Mouse (Mus musculus): ENCODE data around the gene Hddc3. TPM values are rescaled to one million over a fixed set of nuclear protein-coding genes. Genes with fewer than 3 reads are reported as not detected.

Hddc3 gene
- polyA plus RNA-seq, 1 experiment, result 23.7 TPM

GRCm38 (mm10) chr7:80346173-80346572, 3.3 kb downstream of the Hddc3 start:
- Histone ChIP-seq H3K36me3 (ENCODE audit: control insufficient read depth, insufficient read depth, low read length) (no peaks in the 10 kb centered on the region; the same call in 1 of the 2 replicates), H3K27ac (ENCODE audit: control insufficient read depth, insufficient read depth, low read depth, low read length) (no peak overlapping the region), H3K4me1 (ENCODE audit: control insufficient read depth, insufficient read depth, low read length) (peaks cover 11% of the 10 kb centered on the region), H3K27me3 (ENCODE audit: control insufficient read depth, insufficient read depth, low read length) (no peaks in the 10 kb centered on the region), H3K4me3 (ENCODE audit: control insufficient read depth, low read depth, low read length) (no peak overlapping the region)
- TF ChIP-seq CTCF (IDR thresholded peaks at IDR 0.05; ENCODE audit: control insufficient read depth, insufficient read depth, insufficient replicate concordance, low read depth, low read length) (no peak), POLR2A (IDR thresholded peaks at IDR 0.05; ENCODE audit: control insufficient read depth, low read depth, low read length) (no peak)

GRCm38 (mm10) chr7:80346830-80347229, 3.9 kb downstream of the Hddc3 start:
- peaks cover 2% of the 10 kb centered on the region; the same call in 1 of the 2 replicates for H3K36me3 ChIP-seq (ENCODE audit: control insufficient read depth, insufficient read depth, low read length)
- H3K4me1 ChIP-seq (ENCODE audit: control insufficient read depth, insufficient read depth, low read length), result peaks cover 11% of the 10 kb centered on the region
- H3K27me3 ChIP-seq (ENCODE audit: control insufficient read depth, insufficient read depth, low read length), result no peaks in the 10 kb centered on the region
- H3K4me3 ChIP-seq (ENCODE audit: control insufficient read depth, low read depth, low read length), result no peak overlapping the region
- TF ChIP-seq CTCF (IDR thresholded peaks at IDR 0.05; ENCODE audit: control insufficient read depth, insufficient read depth, insufficient replicate concordance, low read depth, low read length), result no peak
- no peak for TF ChIP-seq POLR2A (IDR thresholded peaks at IDR 0.05; ENCODE audit: control insufficient read depth, low read depth, low read length)
- no peak overlapping the region for H3K27ac ChIP-seq (ENCODE audit: control insufficient read depth, insufficient read depth, low read depth, low read length)

GRCm38 (mm10) chr7:80347670-80348586, 5.0 kb downstream of the Hddc3 start:
- no peak overlapping the region for H3K27ac ChIP-seq (ENCODE audit: control insufficient read depth, insufficient read depth, low read depth, low read length)
- peaks cover 2% of the 10 kb centered on the region; the same call in 1 of the 2 replicates for H3K36me3 ChIP-seq (ENCODE audit: control insufficient read depth, insufficient read depth, low read length)
- no peaks in the 10 kb centered on the region for H3K27me3 ChIP-seq (ENCODE audit: control insufficient read depth, insufficient read depth, low read length)
- TF ChIP-seq POLR2A (IDR thresholded peaks at IDR 0.05; ENCODE audit: control insufficient read depth, low read depth, low read length) (no peak), CTCF (IDR thresholded peaks at IDR 0.05; ENCODE audit: control insufficient read depth, insufficient read depth, insufficient replicate concordance, low read depth, low read length) (no peak)
- H3K4me1 ChIP-seq (ENCODE audit: control insufficient read depth, insufficient read depth, low read length), result peaks cover 7% of the 10 kb centered on the region
- no peak overlapping the region for H3K4me3 ChIP-seq (ENCODE audit: control insufficient read depth, low read depth, low read length)

GRCm38 (mm10) chr7:80350808-80351207, 7.9 kb downstream of the Hddc3 start:
- H3K27ac ChIP-seq (ENCODE audit: control insufficient read depth, insufficient read depth, low read depth, low read length), result peak overlapping the region; percentile 18; the same call in 1 of the 2 replicates
- H3K4me1 ChIP-seq (ENCODE audit: control insufficient read depth, insufficient read depth, low read length), result no peaks in the 10 kb centered on the region
- no peaks in the 10 kb centered on the region for H3K27me3 ChIP-seq (ENCODE audit: control insufficient read depth, insufficient read depth, low read length)
- no peak overlapping the region for H3K4me3 ChIP-seq (ENCODE audit: control insufficient read depth, low read depth, low read length)
- peaks cover 2% of the 10 kb centered on the region; the same call in 1 of the 2 replicates for H3K36me3 ChIP-seq (ENCODE audit: control insufficient read depth, insufficient read depth, low read length)
- TF ChIP-seq POLR2A (IDR thresholded peaks at IDR 0.05; ENCODE audit: control insufficient read depth, low read depth, low read length) (no peak), CTCF (IDR thresholded peaks at IDR 0.05; ENCODE audit: control insufficient read depth, insufficient read depth, insufficient replicate concordance, low read depth, low read length) (no peak)

GRCm38 (mm10) chr7:80352920-80353319, 10.0 kb downstream of the Hddc3 start:
- TF ChIP-seq POLR2A (IDR thresholded peaks at IDR 0.05; ENCODE audit: control insufficient read depth, low read depth, low read length) (no peak), CTCF (IDR thresholded peaks at IDR 0.05; ENCODE audit: control insufficient read depth, insufficient read depth, insufficient replicate concordance, low read depth, low read length) (no peak)
- peaks cover 6% of the 10 kb centered on the region for H3K36me3 ChIP-seq (ENCODE audit: control insufficient read depth, insufficient read depth, low read length)
- no peaks in the 10 kb centered on the region for H3K27me3 ChIP-seq (ENCODE audit: control insufficient read depth, insufficient read depth, low read length)
- peaks cover 2% of the 10 kb centered on the region for H3K4me1 ChIP-seq (ENCODE audit: control insufficient read depth, insufficient read depth, low read length)
- no peak overlapping the region for H3K27ac ChIP-seq (ENCODE audit: control insufficient read depth, insufficient read depth, low read depth, low read length)
- H3K4me3 ChIP-seq (ENCODE audit: control insufficient read depth, low read depth, low read length), result no peak overlapping the region

GRCm38 (mm10) chr7:80356351-80356750, 13.4 kb downstream of the Hddc3 start:
- peak overlapping the region; percentile 79 for H3K27ac ChIP-seq (ENCODE audit: control insufficient read depth, insufficient read depth, low read depth, low read length)

GRCm38 (mm10) chr7:80357156-80357555, 14.3 kb downstream of the Hddc3 start:
- no peak for TF ChIP-seq CTCF (IDR thresholded peaks at IDR 0.05; ENCODE audit: control insufficient read depth, insufficient read depth, insufficient replicate concordance, low read depth, low read length)
- TF ChIP-seq POLR2A (IDR thresholded peaks at IDR 0.05; ENCODE audit: control insufficient read depth, low read depth, low read length), result no peak
- peaks cover 5% of the 10 kb centered on the region for H3K36me3 ChIP-seq (ENCODE audit: control insufficient read depth, insufficient read depth, low read length)

More at GRCm38 (mm10) chr7:80356351-80356750, 13.4 kb downstream of the Hddc3 start:
- no peak for TF ChIP-seq POLR2A (IDR thresholded peaks at IDR 0.05; ENCODE audit: control insufficient read depth, low read depth, low read length)
- TF ChIP-seq CTCF (IDR thresholded peaks at IDR 0.05; ENCODE audit: control insufficient read depth, insufficient read depth, insufficient replicate concordance, low read depth, low read length), result no peak
- Histone ChIP-seq H3K4me1 (ENCODE audit: control insufficient read depth, insufficient read depth, low read length) (peaks cover 2% of the 10 kb centered on the region), H3K36me3 (ENCODE audit: control insufficient read depth, insufficient read depth, low read length) (peaks cover 8% of the 10 kb centered on the region), H3K27me3 (ENCODE audit: control insufficient read depth, insufficient read depth, low read length) (no peaks in the 10 kb centered on the region), H3K4me3 (ENCODE audit: control insufficient read depth, low read depth, low read length) (no peak overlapping the region)

More at GRCm38 (mm10) chr7:80357156-80357555, 14.3 kb downstream of the Hddc3 start:
- H3K4me3 ChIP-seq (ENCODE audit: control insufficient read depth, low read depth, low read length), result no peak overlapping the region
- peaks cover 2% of the 10 kb centered on the region for H3K4me1 ChIP-seq (ENCODE audit: control insufficient read depth, insufficient read depth, low read length)
- peak overlapping the region; percentile 79 for H3K27ac ChIP-seq (ENCODE audit: control insufficient read depth, insufficient read depth, low read depth, low read length)
- no peaks in the 10 kb centered on the region for H3K27me3 ChIP-seq (ENCODE audit: control insufficient read depth, insufficient read depth, low read length)
